Mouse (Mus musculus) Patski (cell line): ENCODE results near the gene Map3k19. TPM values are rescaled to one million over a fixed set of nuclear protein-coding genes. Genes with fewer than 3 reads are reported as not detected.

Experiments used
- ATAC-seq: fragments of 100-300 bp; one replicate; pipeline ENCODE4 v1.8.0; 2021
- CTCF ChIA-PET: fragments of 350-600 bp; sonication (Branson Sonifier 250); formaldehyde crosslinking; loops from one replicate; lab custom pipeline; 2022; ENCODE audit warnings: inconsistent platforms; lab: Charles Lee
- POLR2A ChIA-PET: fragments of 350-600 bp; sonication (Branson Sonifier 250); formaldehyde crosslinking; loops from one replicate; lab custom pipeline; 2022; ENCODE audit warnings: antibody characterized with exemption, inconsistent platforms; lab: Charles Lee
- DNase-seq: peaks from one replicate; pipeline ENCODE4 v3.0.0-alpha.2; 2011; ENCODE audit warnings: low read depth, low spot score
- H3K27me3 ChIP-seq: fragments of 371-371 bp; one replicate; pipeline ENCODE4 v1.5.1; 2021
- CTCF ChIP-seq: fragments of 100-300 bp; IDR thresholded peaks from one replicate; pipeline ENCODE4 v1.5.1; 2021
- in situ Hi-C: fragments of 300-500 bp; cut with MboI; formaldehyde crosslinking; loops from 3 replicates; pipeline ENCODE4 v1.11.1; 2018; ENCODE audit warnings: low pct_unique_long_range_greater_than_20kb, mixed read lengths
- polyA plus RNA-seq: library from polyadenylated mRNA; unstranded; gene quantifications from one replicate; pipeline ENCODE4 v1.2.3, GENCODE M21; 2021

Gene Map3k19
- polyA plus RNA-seq, 1 experiment from 2014 or later: not detected

DNA sequence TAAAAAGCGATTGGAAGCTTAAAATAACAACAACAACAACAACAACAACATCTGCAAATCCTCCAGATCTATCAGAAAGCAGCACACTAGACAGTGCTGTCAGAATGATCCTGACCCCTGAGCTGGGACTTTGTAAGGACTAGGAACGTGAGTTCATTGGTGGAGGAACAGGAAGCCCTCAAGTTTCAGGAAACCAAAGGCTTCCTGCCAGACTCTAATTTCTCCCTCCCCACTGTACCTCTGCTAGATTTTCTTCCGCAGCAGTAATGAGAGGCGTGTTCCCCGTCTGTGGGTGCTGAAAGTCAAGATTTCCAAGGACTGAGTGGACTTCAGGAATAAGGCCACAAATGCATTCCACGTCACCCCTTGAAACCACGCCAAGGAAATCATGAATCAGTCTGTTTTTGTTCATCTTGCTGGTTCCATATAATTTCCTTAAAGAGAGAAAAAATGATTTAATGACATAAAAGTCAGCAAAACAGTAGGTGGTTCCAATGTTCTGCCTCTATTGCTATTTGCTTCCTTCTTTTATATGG, 4.7 kb downstream of the Map3k19 start:
- ATAC-seq (no peak), DNase-seq (no peak)
- POLR2A ChIA-PET: no interaction called here

DNA sequence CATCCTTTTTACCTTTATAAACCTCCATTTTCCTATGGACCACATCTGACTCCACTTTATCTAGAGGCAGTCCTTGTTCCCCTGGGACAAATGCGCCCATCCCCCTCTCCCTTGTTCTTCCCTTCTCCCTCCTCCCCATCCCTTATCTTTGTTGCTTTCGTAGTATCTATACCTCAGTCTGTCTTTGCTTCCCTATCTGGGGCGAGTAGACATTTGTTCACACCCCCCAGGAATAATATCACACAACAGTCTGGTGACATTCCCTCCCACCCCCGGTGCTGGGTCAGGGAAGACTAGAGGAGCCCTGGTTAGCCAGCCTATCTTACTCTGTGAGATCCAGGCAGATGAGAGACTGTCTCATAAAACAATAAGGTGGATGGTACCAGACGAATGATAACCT, 9.4 kb downstream of the Map3k19 start:
- no peak for ATAC-seq
- in situ Hi-C loops: loop anchor here (25.0 kb wide), 1 partner anchor 992 kb away; no protein-coding TSS in a partner anchor
- TF ChIP-seq CTCF: no peak
- H3K27me3 ChIP-seq: no peaks in the 10 kb centered on the region
- no peak for DNase-seq
- ChIA-PET CTCF (interaction anchor here (1.6 to 1.8 kb wide), 2 partner anchors 9 to 18 kb away, joined by 3 to 7 read pairs; partner anchors contain the start of gene Map3k19), POLR2A (no interaction called here)

More for the DNA sequence above, 4.7 kb downstream of the Map3k19 start:
- in situ Hi-C loops: no loop called here
- TF ChIP-seq CTCF: no peak
- no peaks in the 10 kb centered on the region for H3K27me3 ChIP-seq
- CTCF ChIA-PET: no interaction called here

DNA sequence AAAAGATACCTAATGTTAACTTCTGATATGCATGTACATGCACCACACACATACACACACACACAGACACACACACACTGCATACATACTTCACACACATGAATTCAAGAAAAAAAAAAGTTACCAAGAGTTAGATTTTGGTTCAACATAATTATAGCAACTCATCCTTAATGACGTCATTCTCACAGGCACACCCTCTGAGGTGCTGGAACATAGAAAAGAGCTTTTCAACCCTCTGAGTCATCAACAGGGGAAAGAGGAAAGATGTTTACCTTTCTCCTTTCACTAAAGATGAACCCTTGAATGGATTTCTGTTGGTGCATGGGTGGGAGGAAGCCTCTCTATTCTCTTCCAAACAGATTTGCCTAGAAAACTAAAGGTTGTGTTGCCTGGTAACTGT, 16.2 kb downstream of the Map3k19 start:
- POLR2A ChIA-PET: no interaction called here
- no peak for ATAC-seq
- TF ChIP-seq CTCF: no peak

GRCm38 (mm10) chr1:127836619-127837018, 18.2 kb downstream of the Map3k19 start:
- H3K27me3 ChIP-seq: no peaks in the 10 kb centered on the region
- ATAC-seq (no peak), DNase-seq (no peak)
- TF ChIP-seq CTCF: no peak
- in situ Hi-C loops: loop anchor here (25.0 kb wide), 1 partner anchor 1001 kb away; no protein-coding TSS in a partner anchor
- ChIA-PET CTCF (interaction anchor here (0.7 to 2.9 kb wide), 2 partner anchors 9 to 24 kb away, joined by 3 to 17 read pairs; no protein-coding TSS in a partner anchor), POLR2A (no interaction called here)

More for the DNA sequence above, 16.2 kb downstream of the Map3k19 start:
- no peaks in the 10 kb centered on the region for H3K27me3 ChIP-seq
- DNase-seq: no peak
- CTCF ChIA-PET: interaction anchor here (1.8 to 2.9 kb wide), 2 partner anchors 11 to 270 kb away, joined by 3 to 17 read pairs; no protein-coding TSS in a partner anchor
- in situ Hi-C loops: loop anchor here (25.0 kb wide), 1 partner anchor 999 kb away; no protein-coding TSS in a partner anchor

DNA sequence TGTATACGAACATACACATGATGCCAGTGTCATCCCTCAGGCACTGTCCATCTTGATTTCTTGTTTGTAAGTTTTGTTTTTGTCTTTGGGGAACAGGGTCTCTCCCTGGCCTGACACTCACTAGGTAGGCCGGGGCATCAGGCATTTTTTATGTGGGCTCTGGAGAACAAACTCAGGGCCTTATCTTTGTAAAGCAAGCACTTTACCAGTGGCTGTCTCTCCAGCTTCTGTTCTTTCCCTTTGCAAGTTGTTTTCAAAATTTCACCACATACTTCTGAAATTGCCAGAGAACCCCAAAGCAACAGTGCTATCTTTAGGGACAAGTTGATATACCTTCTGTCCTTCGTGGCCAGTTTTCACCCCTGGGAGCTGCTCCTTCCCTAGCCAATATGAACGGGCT, 20.6 kb downstream of the Map3k19 start:
- in situ Hi-C loops: loop anchor here (5.0 to 25.0 kb wide), 2 partner anchors 308 to 1003 kb away; no protein-coding TSS in a partner anchor
- ATAC-seq (no peak), DNase-seq (no peak)
- POLR2A ChIA-PET: no interaction called here
- no peak for TF ChIP-seq CTCF
- CTCF ChIA-PET: no interaction called here
- H3K27me3 ChIP-seq: no peaks in the 10 kb centered on the region

GRCm38 (mm10) chr1:127833714-127834113, 21.1 kb downstream of the Map3k19 start:
- ATAC-seq (no peak), DNase-seq (no peak)
- CTCF ChIA-PET: no interaction called here
- H3K27me3 ChIP-seq: no peaks in the 10 kb centered on the region
- in situ Hi-C loops: loop anchor here (5.0 to 25.0 kb wide), 2 partner anchors 309 to 1004 kb away; no protein-coding TSS in a partner anchor
- POLR2A ChIA-PET: no interaction called here
- TF ChIP-seq CTCF: no peak

DNA sequence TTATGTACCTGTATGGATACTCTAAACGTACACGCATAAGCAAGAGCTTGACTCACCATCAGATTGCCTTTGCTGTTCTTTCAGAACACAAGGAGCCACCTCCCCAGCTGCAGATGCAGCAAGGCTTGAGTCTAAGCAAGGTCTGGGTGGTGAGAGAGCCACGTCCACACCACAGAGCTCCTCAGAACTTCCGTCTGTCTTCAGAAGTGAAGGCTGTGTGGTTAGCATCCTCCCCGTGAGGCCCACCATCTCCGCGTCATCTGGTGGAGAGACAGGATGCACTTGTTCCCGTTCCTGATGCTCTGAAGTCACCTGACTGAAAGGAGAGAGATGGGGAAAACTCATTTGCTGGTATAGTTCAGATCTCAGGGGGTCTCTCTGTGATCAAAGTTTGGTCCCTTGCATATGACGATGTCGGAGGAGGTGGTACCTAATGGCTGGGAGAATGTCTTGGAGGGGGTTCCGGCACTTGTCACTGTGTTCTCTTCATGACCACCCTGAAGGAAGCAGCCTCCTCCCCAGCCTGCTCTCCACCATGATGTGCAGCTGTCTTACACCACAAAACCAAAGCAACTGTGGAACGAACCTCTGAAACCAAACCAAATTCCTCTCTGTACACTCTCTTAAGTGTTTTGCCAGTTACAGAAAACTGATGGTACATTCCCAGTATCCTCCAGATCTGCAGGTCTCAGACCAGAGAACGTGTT, 24.5 kb downstream of the Map3k19 start:
- TF ChIP-seq CTCF: no peak
- in situ Hi-C loops: loop anchor here (5.0 to 25.0 kb wide), 2 partner anchors 312 to 1007 kb away; no protein-coding TSS in a partner anchor
- POLR2A ChIA-PET: no interaction called here
- ATAC-seq (no peak), DNase-seq (no peak)
- CTCF ChIA-PET: interaction anchor here (1.1 kb wide), 2 partner anchors 12 to 310 kb away, joined by 3 read pairs; no protein-coding TSS in a partner anchor
- no peaks in the 10 kb centered on the region for H3K27me3 ChIP-seq

DNA sequence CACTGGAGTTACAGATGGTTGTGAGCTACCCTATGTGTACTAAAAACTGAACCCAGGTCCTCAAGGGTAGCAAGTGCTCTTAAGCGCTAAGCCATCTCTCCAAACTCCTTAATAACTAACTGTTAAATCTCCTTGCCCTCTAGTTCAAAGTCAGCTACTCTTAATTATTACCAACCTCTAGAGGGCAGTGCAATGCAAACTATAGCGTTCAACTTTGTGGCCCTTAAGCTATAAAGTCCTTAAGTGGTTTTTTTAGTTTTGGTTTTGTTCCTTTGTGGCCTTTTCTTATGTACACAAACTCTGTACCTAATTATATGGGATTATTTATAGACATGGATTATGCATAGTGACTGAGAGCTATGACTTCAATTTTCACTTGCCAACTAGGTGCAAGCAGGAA, 27.5 kb downstream of the Map3k19 start:
- TF ChIP-seq CTCF: peak; percentile 57
- in situ Hi-C loops: loop anchor here (5.0 to 25.0 kb wide), 2 partner anchors 90 to 1010 kb away; no protein-coding TSS in a partner anchor
- POLR2A ChIA-PET: no interaction called here
- ATAC-seq (peak; percentile 51), DNase-seq (peak; percentile 28)
- CTCF ChIA-PET: interaction anchor here (0.8 to 3.2 kb wide), 26 partner anchors 9 to 554 kb away, joined by 3 to 17 read pairs (median 3); partner anchors contain the start of gene Ccnt2
- H3K27me3 ChIP-seq: no peaks in the 10 kb centered on the region

GRCm38 (mm10) chr1:127816381-127816780, 38.5 kb downstream of the Map3k19 start:
- no peak for TF ChIP-seq CTCF
- ChIA-PET POLR2A (no interaction called here), CTCF (interaction anchor here (1.2 kb wide), 1 partner anchor 8 kb away, joined by 3 read pairs; no protein-coding TSS in a partner anchor)
- DNase-seq (no peak), ATAC-seq (no peak)
- in situ Hi-C loops: no loop called here
- no peaks in the 10 kb centered on the region for H3K27me3 ChIP-seq

DNA sequence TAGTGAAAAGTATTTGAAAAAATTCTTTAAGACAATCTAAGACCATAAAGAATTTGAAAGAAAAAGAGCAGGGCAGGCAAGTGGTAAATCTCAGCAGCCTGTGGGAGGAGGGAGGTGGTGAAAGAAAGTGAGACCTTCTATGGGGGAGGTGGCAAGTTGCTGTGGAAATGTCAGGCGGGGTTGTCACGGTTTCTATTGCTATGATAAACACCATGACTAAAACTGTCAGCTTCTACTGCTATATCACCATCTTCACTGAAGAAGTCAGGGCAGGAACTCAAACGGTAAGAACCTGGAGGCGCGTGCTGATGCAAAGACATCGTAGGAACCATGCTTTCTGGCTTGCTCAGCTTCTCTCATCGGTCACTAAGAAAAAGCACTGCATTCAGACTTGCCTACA, 41.9 kb downstream of the Map3k19 start:
- no peak for TF ChIP-seq CTCF
- POLR2A ChIA-PET: no interaction called here
- ATAC-seq (no peak), DNase-seq (no peak)
- H3K27me3 ChIP-seq: no peaks in the 10 kb centered on the region
- in situ Hi-C loops: no loop called here
- CTCF ChIA-PET: interaction anchor here (1.3 to 3.3 kb wide), 2 partner anchors 14 to 22 kb away, joined by 4 to 12 read pairs; no protein-coding TSS in a partner anchor
